Mouse (Mus musculus) liver, postnatal 0 days (tissue): ENCODE data around the gene Tmem89.

ENCODE experiments used
- CTCF ChIP-seq: sonication (generic); IDR thresholded peaks from 2 replicates; pipeline ENCODE4 v1.5.1; 2016; ENCODE audit warnings: antibody characterized with exemption, low read depth
- EP300 ChIP-seq: IDR thresholded peaks from 2 replicates; pipeline ENCODE4 v1.6.1; 2016; ENCODE audit warnings: antibody characterized with exemption, low read depth, mild to moderate bottlenecking

DNA sequence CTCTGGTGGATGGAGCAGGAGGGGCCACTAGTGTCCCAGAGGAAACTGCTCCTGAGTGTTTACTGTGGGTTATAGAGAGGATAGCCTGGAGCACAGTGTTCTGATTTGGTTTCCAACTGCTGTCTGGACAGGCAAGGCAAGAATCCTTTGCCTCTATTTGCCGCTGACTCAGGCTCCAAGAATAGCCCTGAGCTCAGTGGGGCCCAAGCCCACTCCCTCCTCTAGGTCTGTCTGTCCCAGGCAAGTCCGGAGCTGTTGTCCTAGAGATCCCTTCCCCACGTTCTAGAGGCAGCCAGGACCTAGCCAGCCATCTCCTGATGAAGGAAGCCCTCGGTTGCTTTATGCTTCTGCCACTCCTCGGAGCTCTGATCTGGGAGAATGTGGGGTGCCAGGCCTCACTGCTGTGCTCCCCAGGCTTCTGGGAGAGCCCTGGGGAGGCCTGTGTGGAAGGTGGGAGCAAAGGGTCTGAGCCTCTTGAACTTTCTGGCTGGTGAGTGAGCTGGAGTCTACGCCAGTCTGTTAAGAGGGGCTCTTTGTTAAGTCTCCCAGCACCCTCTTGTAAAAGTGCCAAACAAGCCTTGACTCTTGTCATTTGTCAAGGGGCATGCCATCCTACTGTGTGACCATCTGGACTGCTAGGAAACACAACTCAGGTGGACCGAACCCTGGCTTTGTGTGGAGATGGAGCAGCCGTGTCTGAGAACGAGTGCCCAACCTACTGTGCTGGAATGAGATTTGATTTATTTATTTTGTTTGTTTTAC lies 35.7 kb downstream of the Tmem89 start:
- TF ChIP-seq CTCF (no peak), EP300 (no peak)
